Mouse (Mus musculus) ES-E14 (cell line): ENCODE results near the gene Cdh13.

Experiments used
- CHD2 ChIP-seq: IDR thresholded peaks from 2 replicates; pipeline ENCODE4 v1.6.1; 2014; ENCODE audit warnings: mild to moderate bottlenecking, low read depth, low read length, inconsistent platforms
- HCFC1 ChIP-seq: IDR thresholded peaks from 2 replicates; pipeline ENCODE4 v1.6.1; 2012; ENCODE audit warnings: low read length, inconsistent platforms, borderline replicate concordance; ENCODE audit not compliant: insufficient read depth
- MAFK ChIP-seq: IDR thresholded peaks from 2 replicates; pipeline ENCODE4 v1.6.1; 2014; ENCODE audit warnings: mild to moderate bottlenecking, low read depth, low read length, inconsistent platforms; ENCODE audit not compliant: insufficient read depth
- ZC3H11A ChIP-seq: IDR thresholded peaks from 2 replicates; pipeline ENCODE4 v1.6.1; 2012; ENCODE audit warnings: low read depth, mild to moderate bottlenecking, inconsistent platforms, low read length, borderline replicate concordance
- ZNF384 ChIP-seq: IDR thresholded peaks from 2 replicates; pipeline ENCODE4 v1.6.1; 2012; ENCODE audit warnings: low read depth, low read length, inconsistent platforms

- TF ChIP-seq CHD2 (no peak), HCFC1 (no peak), MAFK (no peak), ZC3H11A (no peak), ZNF384 (no peak)
Observed at GRCm38 (mm10) chr8:118968896-118969295, 685.4 kb downstream of the Cdh13 start.
